Mouse (Mus musculus) kidney, embryonic 16.5 days (tissue): ENCODE results near the gene Zc3h15. TPM values are rescaled to one million over a fixed set of nuclear protein-coding genes. Genes with fewer than 3 reads are reported as not detected.
A peak's percentile ranks its signal among the peaks of the same experiment; 100 is the strongest.

Source experiments
- ATAC-seq: fragments of 200-750 bp; cut with Nextera tagmentation; 2 replicates; pipeline ENCODE4 v1.8.0; 2017; ENCODE audit warnings: moderate TSS enrichment; ENCODE audit not compliant: low FRiP score, low TSS enrichment
- H3K27ac ChIP-seq: fragments of 300-500 bp; sonication (generic); 2 replicates; pipeline ENCODE4 v1.5.1; 2014; ENCODE audit warnings: low read length
- H3K27me3 ChIP-seq: fragments of 300-500 bp; sonication (generic); 2 replicates; pipeline ENCODE4 v1.6.1; 2014; ENCODE audit warnings: low read length, control low read depth, mixed read lengths; ENCODE audit not compliant: insufficient read depth
- H3K36me3 ChIP-seq: fragments of 300-500 bp; sonication (generic); 2 replicates; pipeline ENCODE4 v1.6.1; 2014; ENCODE audit warnings: low read length, control low read depth, mixed read lengths; ENCODE audit not compliant: insufficient read depth
- H3K4me1 ChIP-seq: fragments of 300-500 bp; sonication (generic); 2 replicates; pipeline ENCODE4 v1.6.1; 2014; ENCODE audit warnings: low read length, control low read depth, mixed read lengths; ENCODE audit not compliant: insufficient read depth
- H3K4me2 ChIP-seq: fragments of 300-500 bp; sonication (generic); replicated peaks from 2 replicates; pipeline ENCODE4 v1.6.1; 2014; ENCODE audit warnings: low read depth, low read length
- H3K4me3 ChIP-seq: fragments of 300-500 bp; sonication (generic); 2 replicates; pipeline ENCODE4 v1.5.1; 2014; ENCODE audit warnings: mild to moderate bottlenecking, low read length
- H3K9ac ChIP-seq: fragments of 300-500 bp; sonication (generic); replicated peaks from 2 replicates; pipeline ENCODE4 v1.6.1; 2014; ENCODE audit warnings: low read length
- H3K9me3 ChIP-seq: fragments of 300-500 bp; sonication (generic); 2 replicates; pipeline ENCODE4 v1.6.1; 2016; ENCODE audit warnings: low read length, control low read depth
- WGBS: fragments of 180-500 bp; shearing (Covaris S2); extraction: QIAGEN DNeasy Blood & Tissue Kit; methylation state at CpG from one replicate; pipeline ENCODE4 v1.1.7; 2014; 5-methylcytosine and 5-hydroxymethylcytosine counted together
- polyA plus RNA-seq: library from polyadenylated mRNA; unstranded; fragments of >200 nt; fragmentation: Nextera tagmentation; extraction: Ambion mirVana; gene quantifications from 2 replicates; pipeline ENCODE4 v1.2.1, GENCODE M21; 2015

Zc3h15 gene
- 120 and 146 TPM in 2 replicates for polyA plus RNA-seq

- Histone ChIP-seq H3K27me3 (no peaks in the 10 kb centered on the region), H3K4me1 (peaks cover 39% of the 10 kb centered on the region), H3K27ac (peak within 1 kb of the TSS; percentile 92), H3K9ac (peak within 1 kb of the TSS; percentile 97), H3K4me2 (peak within 1 kb of the TSS; percentile 82), H3K4me3 (peak within 1 kb of the TSS; percentile 98), H3K9me3 (no peaks in the 10 kb centered on the region), H3K36me3 (no peaks in the 10 kb centered on the region)
- ATAC-seq, result peak; percentile 99
- under 1% methylated on average over 86 of the region's 100 CpGs for WGBS
These were observed at the start of gene Zc3h15 for GRCm38 (mm10) chr2:83644276-83645252. Zc3h15 (plus strand) TSS chr2:83644435.

- Histone ChIP-seq H3K36me3 (no peaks in the 10 kb centered on the region), H3K9me3 (no peaks in the 10 kb centered on the region), H3K4me2 (no peak overlapping the region), H3K27ac (no peak overlapping the region), H3K4me1 (no peaks in the 10 kb centered on the region), H3K4me3 (no peak overlapping the region), H3K27me3 (no peaks in the 10 kb centered on the region), H3K9ac (no peak overlapping the region)
- WGBS, result 89% methylated on average over 11 of the region's 11 CpGs
- ATAC-seq, result no peak
These were observed 23.5 kb upstream of the Zc3h15 start for GRCm38 (mm10) chr2:83620558-83621367.

GRCm38 (mm10) chr2:83621511-83621910 lies 22.7 kb upstream of the Zc3h15 start:
- ATAC-seq, result no peak
- no peak overlapping the region for H3K27ac ChIP-seq
- H3K27me3 ChIP-seq, result no peaks in the 10 kb centered on the region
- H3K9ac ChIP-seq, result no peak overlapping the region
- no peaks in the 10 kb centered on the region for H3K9me3 ChIP-seq
- 87% methylated on average over 4 of the region's 4 CpGs for WGBS
- H3K36me3 ChIP-seq, result no peaks in the 10 kb centered on the region
- no peaks in the 10 kb centered on the region for H3K4me1 ChIP-seq
- H3K4me2 ChIP-seq, result no peak overlapping the region
- H3K4me3 ChIP-seq, result no peak overlapping the region

GRCm38 (mm10) chr2:83622792-83623191 lies 21.4 kb upstream of the Zc3h15 start:
- no peak for ATAC-seq
- 33% methylated on average over 11 of the region's 11 CpGs for WGBS

GRCm38 (mm10) chr2:83624045-83624444 lies 20.2 kb upstream of the Zc3h15 start:
- no peak overlapping the region for H3K27ac ChIP-seq
- H3K9me3 ChIP-seq, result no peaks in the 10 kb centered on the region
- no peak for ATAC-seq
- H3K4me2 ChIP-seq, result no peak overlapping the region
- no peaks in the 10 kb centered on the region for H3K4me1 ChIP-seq
- no peak overlapping the region for H3K9ac ChIP-seq
- no peaks in the 10 kb centered on the region for H3K27me3 ChIP-seq
- no peak overlapping the region for H3K4me3 ChIP-seq
- 67% methylated on average over 4 of the region's 4 CpGs for WGBS
- H3K36me3 ChIP-seq, result no peaks in the 10 kb centered on the region

More at GRCm38 (mm10) chr2:83622792-83623191, 21.4 kb upstream of the Zc3h15 start:
- H3K4me3 ChIP-seq, result peak overlapping the region; percentile 1; the same call in 1 of the 2 replicates
- no peaks in the 10 kb centered on the region for H3K4me1 ChIP-seq
- no peaks in the 10 kb centered on the region for H3K27me3 ChIP-seq
- no peak overlapping the region for H3K27ac ChIP-seq
- no peaks in the 10 kb centered on the region for H3K9me3 ChIP-seq
- H3K9ac ChIP-seq, result 0 out of 2 replicates have a peak overlapping the region, but pooled peaks have one; percentile 32
- no peaks in the 10 kb centered on the region for H3K36me3 ChIP-seq
- peak overlapping the region; percentile 42 for H3K4me2 ChIP-seq

GRCm38 (mm10) chr2:83625226-83626108 lies 18.8 kb upstream of the Zc3h15 start:
- Histone ChIP-seq H3K9me3 (no peaks in the 10 kb centered on the region), H3K4me1 (no peaks in the 10 kb centered on the region), H3K4me2 (peak overlapping the region; percentile 36), H3K27ac (no peak overlapping the region), H3K27me3 (no peaks in the 10 kb centered on the region), H3K36me3 (no peaks in the 10 kb centered on the region), H3K9ac (no peak overlapping the region), H3K4me3 (0 out of 2 replicates have a peak overlapping the region, but pooled peaks have one; percentile 13)
- peak; percentile 69; the same call in 1 of the 2 replicates for ATAC-seq
- 25% methylated on average over 10 of the region's 10 CpGs for WGBS

- Histone ChIP-seq H3K4me1 (no peaks in the 10 kb centered on the region), H3K9me3 (no peaks in the 10 kb centered on the region), H3K4me2 (no peak overlapping the region), H3K9ac (no peak overlapping the region), H3K4me3 (no peak overlapping the region), H3K36me3 (no peaks in the 10 kb centered on the region), H3K27me3 (no peaks in the 10 kb centered on the region), H3K27ac (no peak overlapping the region)
- WGBS, result 78% methylated on average over 9 of the region's 9 CpGs
- ATAC-seq, result no peak
These were observed 17.4 kb upstream of the Zc3h15 start for GRCm38 (mm10) chr2:83626881-83627280.

GRCm38 (mm10) chr2:83627495-83627894 lies 16.7 kb upstream of the Zc3h15 start:
- Histone ChIP-seq H3K4me1 (no peaks in the 10 kb centered on the region), H3K27me3 (no peaks in the 10 kb centered on the region), H3K9ac (no peak overlapping the region), H3K36me3 (no peaks in the 10 kb centered on the region), H3K4me3 (no peak overlapping the region), H3K9me3 (no peaks in the 10 kb centered on the region), H3K4me2 (no peak overlapping the region), H3K27ac (no peak overlapping the region)
- ATAC-seq, result no peak
- WGBS, result 73% methylated on average over 9 of the region's 9 CpGs

GRCm38 (mm10) chr2:83627932-83628331 lies 16.3 kb upstream of the Zc3h15 start:
- no peak overlapping the region for H3K27ac ChIP-seq
- ATAC-seq, result peak; percentile 46; the same call in 1 of the 2 replicates
- H3K27me3 ChIP-seq, result no peaks in the 10 kb centered on the region
- no peaks in the 10 kb centered on the region for H3K9me3 ChIP-seq
- H3K4me3 ChIP-seq, result no peak overlapping the region
- no peaks in the 10 kb centered on the region for H3K36me3 ChIP-seq
- WGBS, result 86% methylated on average over 6 of the region's 6 CpGs
- no peak overlapping the region for H3K9ac ChIP-seq
- no peaks in the 10 kb centered on the region for H3K4me1 ChIP-seq
- no peak overlapping the region for H3K4me2 ChIP-seq
